Mouse (Mus musculus) kidney, adult 2 months (tissue): Measurements from ENCODE around the gene Spata16.

Source experiments
- CTCF ChIP-seq: fragments of 200-500 bp; conservative IDR thresholded peaks from 2 replicates; pipeline ENCODE4 v1.5.1; 2011; ENCODE audit warnings: low read depth, mild to moderate bottlenecking, control low read depth, low read length, moderate library complexity, mixed read lengths; ENCODE audit not compliant: insufficient read depth, insufficient read length
- POLR2A ChIP-seq: fragments of 200-500 bp; IDR thresholded peaks from one replicate; pipeline ENCODE4 v1.6.1; 2011; ENCODE audit warnings: low read depth, low read length, control low read depth

DNA sequence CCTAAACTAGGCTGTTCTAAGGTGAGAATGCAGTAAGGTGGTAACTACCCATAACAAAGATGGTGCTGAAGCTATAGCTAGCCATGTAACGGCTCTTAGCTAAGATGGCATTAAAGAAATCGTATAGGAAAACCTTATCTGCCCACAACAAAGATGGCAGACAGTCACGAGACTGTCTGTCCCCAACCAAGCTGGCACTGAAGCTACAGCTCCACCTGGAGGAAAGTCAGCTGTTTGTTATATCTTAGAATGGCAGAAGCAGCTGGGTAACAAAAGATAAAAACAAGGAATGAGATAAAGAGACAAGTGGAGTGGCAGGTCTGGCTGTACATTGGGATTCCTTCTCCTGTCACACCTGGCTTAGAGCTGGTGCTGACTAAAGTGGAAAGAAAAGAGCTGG is 333.1 kb downstream of the Spata16 start:
- TF ChIP-seq POLR2A (no peak), CTCF (no peak)
